Mouse (Mus musculus) lung, embryonic 16.5 days (tissue): ENCODE data around the gene Snca. TPM values are rescaled to one million over a fixed set of nuclear protein-coding genes. Genes with fewer than 3 reads are reported as not detected.

Experiments used
- polyA plus RNA-seq: library from polyadenylated mRNA; unstranded; fragments of >200 nt; fragmentation: Nextera tagmentation; extraction: Ambion mirVana; gene quantifications from 2 replicates; pipeline ENCODE4 v1.2.1, GENCODE M21; 2015

Gene Snca
- polyA plus RNA-seq, 1 experiment from 2014 or later, result 46.7 TPM

Other genes starting within 250 kb of the Snca start
- 15.3 and 19.0 TPM in 2 replicates for gene Mmrn1, start 95.1 kb upstream of the Snca start, polyA plus RNA-seq